Mouse (Mus musculus) MEL (cell line): ENCODE measurements around the gene Tmem143.

ENCODE experiments used
- CHD2 ChIP-seq: IDR thresholded peaks from 2 replicates; pipeline ENCODE4 v1.6.1; 2011; ENCODE audit warnings: low read length, improper control_type of control experiment
- CTCF ChIP-seq, 3 experiments: IDR thresholded peaks in 2 of 3; conservative IDR thresholded peaks in 1 of 3; 2 replicates each; pipeline ENCODE4 v1.5.1; 2011 to 2012; ENCODE audit warnings: low read length in 3 of 3, low read depth in 2 of 3, mild to moderate bottlenecking in 2 of 3, improper control_type of control experiment in 1 of 3, inconsistent platforms in 1 of 3, mixed read lengths in 1 of 3, moderate library complexity in 1 of 3; ENCODE audit not compliant: control insufficient read depth in 1 of 3, insufficient read depth in 1 of 3, poor library complexity in 1 of 3, severe bottlenecking in 1 of 3
- E2F4 ChIP-seq: IDR thresholded peaks from 2 replicates; pipeline ENCODE4 v1.6.1; 2011; ENCODE audit warnings: low read depth, low read length, improper control_type of control experiment, borderline replicate concordance
- EP300 ChIP-seq, 2 experiments: IDR thresholded peaks; 2 replicates each; pipeline ENCODE4 v1.6.1; 2011; ENCODE audit warnings: improper control_type of control experiment in 2 of 2, low read length in 2 of 2, low read depth in 1 of 2, mild to moderate bottlenecking in 1 of 2
- MAFK ChIP-seq: IDR thresholded peaks from 2 replicates; pipeline ENCODE4 v1.6.1; 2011; ENCODE audit warnings: low read depth, mild to moderate bottlenecking, low read length, improper control_type of control experiment, borderline replicate concordance
- MAX ChIP-seq: IDR thresholded peaks from 2 replicates; pipeline ENCODE4 v1.6.1; 2011; ENCODE audit warnings: low read length, improper control_type of control experiment
- POLR2A ChIP-seq, 2 experiments: IDR thresholded peaks; 2 replicates each; pipeline ENCODE4 v1.6.1; 2011 to 2012; ENCODE audit warnings: low read length in 2 of 2, mild to moderate bottlenecking in 2 of 2, control low read depth in 1 of 2, improper control_type of control experiment in 1 of 2, low read depth in 1 of 2, moderate library complexity in 1 of 2; ENCODE audit not compliant: control insufficient read depth in 1 of 2, insufficient read depth in 1 of 2, poor library complexity in 1 of 2
- POLR2AphosphoS2 ChIP-seq: IDR thresholded peaks from 2 replicates; pipeline ENCODE4 v1.6.1; 2011; ENCODE audit warnings: low read length, improper control_type of control experiment
- SMC3 ChIP-seq: IDR thresholded peaks from 2 replicates; pipeline ENCODE4 v1.6.1; 2011; ENCODE audit warnings: low read depth, low read length, improper control_type of control experiment
- TAL1 ChIP-seq: IDR thresholded peaks from 2 replicates; pipeline ENCODE4 v1.6.1; 2012; ENCODE audit warnings: mild to moderate bottlenecking, inconsistent platforms, low read length, moderate library complexity, mixed read lengths
- USF1 ChIP-seq: IDR thresholded peaks from 2 replicates; pipeline ENCODE4 v1.6.1; 2014; ENCODE audit warnings: low read depth, mild to moderate bottlenecking, inconsistent platforms, low read length, improper control_type of control experiment, moderate library complexity
- ZMIZ1 ChIP-seq: IDR thresholded peaks from 2 replicates; pipeline ENCODE4 v1.6.1; 2012; ENCODE audit warnings: low read depth, mild to moderate bottlenecking, inconsistent platforms, low read length, improper control_type of control experiment, moderate library complexity

- TF ChIP-seq TAL1, result no peak
- peak; percentile 91 for TF ChIP-seq POLR2AphosphoS2
- no peak; the same call in 1 of the 2 replicates for TF ChIP-seq USF1
- peak; percentile 91 for TF ChIP-seq E2F4
- no peak for TF ChIP-seq EP300 (IDR thresholded peaks at IDR 0.05; ENCODE audit: low read depth in 1 of 2, low read length in 2 of 2)
- TF ChIP-seq CTCF (IDR thresholded peaks at IDR 0.05 in 2 of 3, conservative IDR thresholded peaks at IDR 0.05 in 1 of 3; ENCODE audit: control insufficient read depth in 1 of 3, insufficient read depth in 1 of 3, low read depth in 2 of 3, low read length in 3 of 3, poor library complexity in 1 of 3, severe bottlenecking in 1 of 3), result no peak
- TF ChIP-seq MAFK, result no peak
- peak; percentile 93 for TF ChIP-seq MAX
- TF ChIP-seq POLR2A (IDR thresholded peaks at IDR 0.05; ENCODE audit: control insufficient read depth in 1 of 2, insufficient read depth in 1 of 2, low read depth in 1 of 2, low read length in 2 of 2, poor library complexity in 1 of 2), result peak; percentile 68 to 89
- TF ChIP-seq ZMIZ1, result peak; percentile 94
- no peak for TF ChIP-seq SMC3
- TF ChIP-seq CHD2, result no peak
Measured at GRCm38 (mm10) chr7:45896517-45897257, at the start of gene Tmem143, which contains the start of gene Syngr4.
